ENCODE assay signal across 8 mouse cellular contexts in genomic region chr13:60047791-60048730, GRCm38 (mm10).
A peak's percentile ranks its signal among the peaks of the same experiment; 100 is the strongest.
DNase-seq lines count a peak whose midpoint lies in the region; ATAC-seq lines count a peak whose summit lies in the region.

No protein-coding gene starts in this region.

- H3K9me3 ChIP-seq in heart, embryonic 12.5 days (replicated peaks), result no peaks in the 10 kb centered on the region
- no peaks in the 10 kb centered on the region for H3K9me3 ChIP-seq in hindbrain, embryonic 16.5 days (ENCODE audit: control insufficient read depth, low read length)

- H3K4me3 ChIP-seq in heart, embryonic 12.5 days, result no peak overlapping the region
- no peak overlapping the region for H3K4me3 ChIP-seq in hindbrain, embryonic 16.5 days (ENCODE audit: low read length)

- no peaks in the 10 kb centered on the region for H3K36me3 ChIP-seq in heart, embryonic 12.5 days
- no peaks in the 10 kb centered on the region for H3K36me3 ChIP-seq in hindbrain, embryonic 16.5 days (ENCODE audit: control insufficient read depth, insufficient read depth, low read length)

- peak; percentile 63 for ATAC-seq in heart, embryonic 12.5 days (ENCODE audit: insufficient number of reproducible peaks, low FRiP score)
- ATAC-seq in hindbrain, embryonic 16.5 days, result no peak
- ATAC-seq in monocyte, adult 5-6 weeks (replicated peaks; ENCODE audit: insufficient number of reproducible peaks, low FRiP score, low TSS enrichment, poor library complexity, severe bottlenecking), result no peak

- H3K27me3 ChIP-seq in heart, embryonic 12.5 days (replicated peaks), result no peaks in the 10 kb centered on the region
- H3K27me3 ChIP-seq in hindbrain, embryonic 16.5 days (replicated peaks; ENCODE audit: control insufficient read depth, insufficient read depth, low read length), result no peaks in the 10 kb centered on the region

- H3K4me2 ChIP-seq in heart, embryonic 12.5 days, result peak overlapping the region; percentile 7; the same call in 1 of the 2 replicates
- H3K4me2 ChIP-seq in hindbrain, embryonic 16.5 days (ENCODE audit: low read length), result no peak overlapping the region

- WGBS in heart, embryonic 12.5 days, result 41% methylated on average over 9 of the region's 9 CpGs
- WGBS in hindbrain, embryonic 16.5 days, result 58% methylated on average over 9 of the region's 9 CpGs

- H3K9ac ChIP-seq in heart, embryonic 12.5 days, result no peak overlapping the region
- no peak overlapping the region for H3K9ac ChIP-seq in hindbrain, embryonic 16.5 days (ENCODE audit: low read depth, low read length)

- no peak for DNase-seq in heart, adult 18-20 months
- peak; percentile 32 for DNase-seq in urinary bladder, postnatal 14 days (ENCODE audit: low spot score)
- no peak for DNase-seq in urinary bladder, postnatal 10 days (ENCODE audit: low spot score)
- DNase-seq in kidney, postnatal 4 days, result peak; percentile 54 to 65
- no peak for DNase-seq in c-Kit-positive CD71-positive TER-119-positive erythroid progenitor cells, embryonic 14.5 days (ENCODE audit: low spot score)

- H3K4me1 ChIP-seq in heart, embryonic 12.5 days (replicated peaks), result peaks cover 32% of the 10 kb centered on the region
- peaks cover 13% of the 10 kb centered on the region for H3K4me1 ChIP-seq in hindbrain, embryonic 16.5 days (ENCODE audit: control insufficient read depth, insufficient read depth, low read depth, low read length)

- H3K27ac ChIP-seq in heart, embryonic 12.5 days (ENCODE audit: poor library complexity, severe bottlenecking), result 0 out of 2 replicates have a peak overlapping the region, but pooled peaks have one; percentile 38
- no peak overlapping the region for H3K27ac ChIP-seq in hindbrain, embryonic 16.5 days (ENCODE audit: low read depth, low read length)

Comparison
In these comparisons a context has a peak if more than half of its experiments do, and no peak if none do; other contexts are left out.
1. DNase-seq: peak in urinary bladder, postnatal 14 days (single experiment) and kidney, postnatal 4 days (2 of 2); none in heart, adult 18-20 months (0 of 2), urinary bladder, postnatal 10 days (single experiment) and c-Kit-positive CD71-positive TER-119-positive erythroid progenitor cells, embryonic 14.5 days (single experiment).